Mouse (Mus musculus) myocyte (in vitro differentiated cells): ENCODE measurements at regions not wholly inside any gene's neighbourhood (a gene's known extent, or its start where the extent isn't known, plus 50 kb on each side); places are given as distances from the start of the nearest gene placed in this dataset.

Source experiments
- H3K27me3 ChIP-seq: one replicate; pipeline ENCODE4 v1.6.1; 2011; ENCODE audit not compliant: control insufficient read depth, insufficient read depth, insufficient read length
- H3K36me3 ChIP-seq: one replicate; pipeline ENCODE4 v1.6.1; 2011; ENCODE audit not compliant: control insufficient read depth, insufficient read depth
- H3K4me2 ChIP-seq: one replicate; pipeline ENCODE4 v1.6.1; 2011; ENCODE audit warnings: low read depth, control low read depth
- H3K4me3 ChIP-seq: one replicate; pipeline ENCODE4 v1.5.1; 2011; ENCODE audit warnings: mild to moderate bottlenecking, control low read depth, moderate library complexity
- H3K79me2 ChIP-seq: one replicate; pipeline ENCODE4 v1.6.1; 2011; ENCODE audit not compliant: control insufficient read depth, insufficient read depth
- H3ac ChIP-seq: one replicate; pipeline ENCODE4 v1.6.1; 2011; ENCODE audit not compliant: control insufficient read depth, insufficient read length
- CEBPB ChIP-seq: IDR thresholded peaks from 2 replicates; pipeline ENCODE4 v1.6.1; 2011; ENCODE audit warnings: mild to moderate bottlenecking, moderate library complexity; ENCODE audit not compliant: poor library complexity, insufficient read depth, severe bottlenecking
- E2F4 ChIP-seq: IDR thresholded peaks from one replicate; pipeline ENCODE4 v1.6.1; 2011; ENCODE audit warnings: mild to moderate bottlenecking, control low read depth, moderate library complexity; ENCODE audit not compliant: insufficient read depth
- MAX ChIP-seq: IDR thresholded peaks from one replicate; pipeline ENCODE4 v1.6.1; 2011; ENCODE audit warnings: low read depth, mild to moderate bottlenecking, control low read depth
- MYOD1 ChIP-seq, 3 experiments: IDR thresholded peaks; one replicate each; pipeline ENCODE4 v1.6.1; 2011; ENCODE audit warnings: control low read depth in 2 of 3, low read depth in 2 of 3, mild to moderate bottlenecking in 2 of 3, moderate library complexity in 1 of 3; ENCODE audit not compliant: insufficient read length in 2 of 3, control insufficient read depth in 1 of 3
- MYOG ChIP-seq, 3 experiments: IDR thresholded peaks; one replicate each; pipeline ENCODE4 v1.6.1; 2011; ENCODE audit warnings: control low read depth in 2 of 3, low read depth in 2 of 3, mild to moderate bottlenecking in 2 of 3; ENCODE audit not compliant: insufficient read length in 2 of 3, control insufficient read depth in 1 of 3, insufficient read depth in 1 of 3
- POLR2A ChIP-seq: IDR thresholded peaks from one replicate; pipeline ENCODE4 v1.6.1; 2011; ENCODE audit warnings: low read depth, mild to moderate bottlenecking, control low read depth, moderate library complexity; ENCODE audit not compliant: insufficient read length
- POLR2AphosphoS2 ChIP-seq: IDR thresholded peaks from one replicate; pipeline ENCODE4 v1.6.1; 2011; ENCODE audit warnings: low read depth, control low read depth; ENCODE audit not compliant: insufficient read length
- REST ChIP-seq: IDR thresholded peaks from one replicate; pipeline ENCODE4 v1.6.1; 2011; ENCODE audit warnings: mild to moderate bottlenecking, control low read depth, moderate library complexity; ENCODE audit not compliant: insufficient read depth, insufficient read length
- SRF ChIP-seq: IDR thresholded peaks from one replicate; pipeline ENCODE4 v1.6.1; 2011; ENCODE audit warnings: low read depth; ENCODE audit not compliant: control insufficient read depth, insufficient read length
- TCF12 ChIP-seq: IDR thresholded peaks from one replicate; pipeline ENCODE4 v1.6.1; 2011; ENCODE audit warnings: mild to moderate bottlenecking, control low read depth; ENCODE audit not compliant: poor library complexity, insufficient read depth, severe bottlenecking
- TCF3 ChIP-seq: IDR thresholded peaks from one replicate; pipeline ENCODE4 v1.6.1; 2011; ENCODE audit warnings: low read depth, control low read depth; ENCODE audit not compliant: insufficient read length
- USF1 ChIP-seq: IDR thresholded peaks from one replicate; pipeline ENCODE4 v1.6.1; 2011; ENCODE audit warnings: low read depth, mild to moderate bottlenecking, control low read depth, moderate library complexity

DNA sequence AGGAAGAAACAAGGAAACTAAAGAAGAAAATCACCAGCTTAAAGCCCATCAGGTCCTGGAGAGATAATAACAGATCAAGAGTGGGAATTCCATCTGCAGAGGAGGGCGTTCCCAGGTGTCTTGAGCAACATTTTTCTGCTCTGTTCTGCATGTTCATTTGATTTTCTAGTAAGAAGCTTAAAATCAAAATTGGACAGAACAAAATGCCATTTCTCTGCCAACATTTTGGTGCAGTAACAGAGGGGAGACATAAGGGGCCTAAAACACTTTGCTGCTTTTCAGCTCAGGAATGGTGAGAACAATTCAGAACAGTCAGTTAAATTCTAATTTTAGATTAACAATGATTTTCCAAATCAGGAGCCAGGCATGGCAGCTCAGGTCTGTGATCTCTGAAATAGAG, 1056.8 kb downstream of the Slc16a7 start:
- Histone ChIP-seq H3ac (no peak overlapping the region), H3K36me3 (no peaks in the 10 kb centered on the region), H3K4me2 (no peak overlapping the region), H3K4me3 (no peak overlapping the region), H3K27me3 (no peaks in the 10 kb centered on the region), H3K79me2 (no peaks in the 10 kb centered on the region)
- TF ChIP-seq MYOD1 (IDR thresholded peaks at IDR 0.05; ENCODE audit: control insufficient read depth in 1 of 3, insufficient read length in 2 of 3, low read depth in 2 of 3) (no peak), TCF12 (no peak), USF1 (no peak), E2F4 (no peak), MYOG (IDR thresholded peaks at IDR 0.05; ENCODE audit: control insufficient read depth in 1 of 3, insufficient read depth in 1 of 3, insufficient read length in 2 of 3, low read depth in 2 of 3) (no peak), POLR2A (no peak), MAX (no peak), REST (no peak), POLR2AphosphoS2 (no peak), SRF (no peak), CEBPB (no peak)

DNA sequence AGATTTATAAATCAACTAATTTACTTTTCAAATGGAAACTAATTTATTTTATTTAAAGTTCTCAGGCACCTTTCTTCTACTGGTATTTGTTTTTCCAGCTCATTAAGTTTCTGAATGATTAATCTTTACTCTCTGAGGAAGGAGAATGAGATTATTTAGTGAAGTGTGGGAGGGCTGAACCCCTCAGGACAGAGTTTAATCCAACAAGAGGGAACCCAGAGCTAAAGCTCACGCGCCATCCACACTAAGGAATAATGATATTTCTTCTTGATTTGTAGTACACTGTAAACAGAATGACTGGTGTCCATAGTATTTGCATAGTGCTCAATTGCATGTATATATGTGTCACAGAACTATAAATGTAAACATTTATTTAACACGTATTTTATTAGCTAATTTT, 1050.3 kb downstream of the Slc16a7 start:
- Histone ChIP-seq H3K4me3 (no peak overlapping the region), H3K36me3 (no peaks in the 10 kb centered on the region), H3ac (no peak overlapping the region), H3K4me2 (no peak overlapping the region), H3K79me2 (no peaks in the 10 kb centered on the region), H3K27me3 (no peaks in the 10 kb centered on the region)
- TF ChIP-seq USF1 (no peak), REST (no peak), MAX (no peak), MYOG (IDR thresholded peaks at IDR 0.05; ENCODE audit: control insufficient read depth in 1 of 3, insufficient read depth in 1 of 3, insufficient read length in 2 of 3, low read depth in 2 of 3) (no peak), CEBPB (no peak), POLR2AphosphoS2 (no peak), MYOD1 (IDR thresholded peaks at IDR 0.05; ENCODE audit: control insufficient read depth in 1 of 3, insufficient read length in 2 of 3, low read depth in 2 of 3) (no peak), TCF12 (no peak), TCF3 (no peak), POLR2A (no peak), SRF (no peak), E2F4 (no peak)

DNA sequence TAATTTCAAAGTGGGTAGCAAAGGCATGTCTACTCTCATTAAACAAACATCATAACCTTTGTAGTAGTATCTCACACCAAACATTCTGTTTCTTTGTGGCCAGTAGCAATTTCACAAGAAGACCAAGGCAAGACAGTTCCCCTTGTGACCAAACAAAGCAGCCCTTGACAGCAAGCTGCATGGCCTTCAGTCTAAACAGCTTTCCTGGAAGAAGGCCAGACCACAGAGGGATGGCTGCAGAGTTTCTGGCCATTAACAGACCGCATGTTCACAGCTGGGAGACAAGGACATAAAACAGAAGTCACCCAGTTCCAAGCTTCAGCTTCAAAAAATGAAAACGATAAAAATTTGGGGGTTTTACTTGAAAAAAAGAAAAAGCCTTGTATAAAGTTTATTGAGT, 1040.0 kb downstream of the Slc16a7 start:
- no peak overlapping the region for H3K4me3 ChIP-seq
- H3K27me3 ChIP-seq: no peaks in the 10 kb centered on the region
- TF ChIP-seq SRF (no peak), MYOG (IDR thresholded peaks at IDR 0.05; ENCODE audit: control insufficient read depth in 1 of 3, insufficient read depth in 1 of 3, insufficient read length in 2 of 3, low read depth in 2 of 3) (peak in 2 of 3 experiments; percentile 77 to 84), E2F4 (no peak), POLR2AphosphoS2 (no peak), CEBPB (peak; percentile 80), USF1 (no peak), MAX (no peak), MYOD1 (IDR thresholded peaks at IDR 0.05; ENCODE audit: control insufficient read depth in 1 of 3, insufficient read length in 2 of 3, low read depth in 2 of 3) (peak in 2 of 3 experiments; percentile 46 to 73), REST (no peak), POLR2A (no peak), TCF3 (peak; percentile 48), TCF12 (peak; percentile 84)

DNA sequence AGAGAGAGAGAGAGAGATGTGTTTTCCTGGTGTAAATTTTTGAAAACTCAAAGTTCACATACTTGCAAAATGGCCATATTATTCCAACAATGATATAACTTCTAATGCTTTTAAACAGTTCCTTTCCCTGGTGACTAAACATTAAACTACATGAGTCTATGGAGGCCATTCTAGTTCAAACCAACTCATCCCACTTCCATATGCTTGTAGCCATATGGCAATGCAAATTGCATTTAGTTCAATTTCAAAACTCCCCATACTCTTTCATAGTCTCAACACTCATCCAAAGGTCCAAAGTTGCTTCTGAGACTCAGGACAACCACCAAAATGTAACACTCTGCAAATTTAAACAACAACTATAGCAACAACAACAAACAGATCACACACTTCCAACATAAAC, 1026.5 kb downstream of the Slc16a7 start:
- H3K4me2 ChIP-seq: no peak overlapping the region
- no peak for TF ChIP-seq MYOG (IDR thresholded peaks at IDR 0.05; ENCODE audit: control insufficient read depth in 1 of 3, insufficient read depth in 1 of 3, insufficient read length in 2 of 3, low read depth in 2 of 3)
- TF ChIP-seq POLR2AphosphoS2: no peak
- TF ChIP-seq REST: no peak
- no peak for TF ChIP-seq USF1
- no peak for TF ChIP-seq POLR2A
- no peak for TF ChIP-seq TCF12
- TF ChIP-seq TCF3: no peak
- no peak for TF ChIP-seq MAX
- no peak for TF ChIP-seq MYOD1 (IDR thresholded peaks at IDR 0.05; ENCODE audit: control insufficient read depth in 1 of 3, insufficient read length in 2 of 3, low read depth in 2 of 3)
- TF ChIP-seq SRF: no peak
- no peak for TF ChIP-seq CEBPB
- no peak for TF ChIP-seq E2F4
- no peaks in the 10 kb centered on the region for H3K36me3 ChIP-seq
- H3K4me3 ChIP-seq: no peak overlapping the region
- H3K79me2 ChIP-seq: no peaks in the 10 kb centered on the region
- H3ac ChIP-seq: no peak overlapping the region
- no peaks in the 10 kb centered on the region for H3K27me3 ChIP-seq

More for the DNA sequence above, 1040.0 kb downstream of the Slc16a7 start:
- Histone ChIP-seq H3K36me3 (no peaks in the 10 kb centered on the region), H3K79me2 (no peaks in the 10 kb centered on the region), H3K4me2 (no peak overlapping the region), H3ac (no peak overlapping the region)
